Mouse (Mus musculus) midbrain, embryonic 15.5 days (tissue): Measurements from ENCODE around the gene Dync1i1. TPM values are rescaled to one million over a fixed set of nuclear protein-coding genes. Genes with fewer than 3 reads are reported as not detected.

ENCODE experiments used
- ATAC-seq: fragments of 200-750 bp; cut with Nextera tagmentation; replicated peaks from 2 replicates; pipeline ENCODE4 v1.8.0; 2017; ENCODE audit warnings: moderate TSS enrichment
- H3K27ac ChIP-seq: fragments of 300-500 bp; sonication (generic); 2 replicates; pipeline ENCODE4 v1.5.1; 2015; ENCODE audit warnings: mild to moderate bottlenecking, inconsistent platforms
- H3K27me3 ChIP-seq: fragments of 300-500 bp; sonication (generic); replicated peaks from 2 replicates; pipeline ENCODE4 v1.6.1; 2015; ENCODE audit warnings: inconsistent platforms
- H3K36me3 ChIP-seq: fragments of 300-500 bp; sonication (generic); replicated peaks from 2 replicates; pipeline ENCODE4 v1.6.1; 2015; ENCODE audit warnings: inconsistent platforms
- H3K4me1 ChIP-seq: fragments of 300-500 bp; sonication (generic); 2 replicates; pipeline ENCODE4 v1.6.1; 2015; ENCODE audit warnings: inconsistent platforms
- H3K4me2 ChIP-seq: fragments of 300-500 bp; sonication (generic); 2 replicates; pipeline ENCODE4 v1.6.1; 2015; ENCODE audit warnings: inconsistent platforms, mild to moderate bottlenecking, moderate library complexity
- H3K4me3 ChIP-seq: fragments of 300-500 bp; sonication (generic); 2 replicates; pipeline ENCODE4 v1.5.1; 2015; ENCODE audit warnings: mild to moderate bottlenecking, inconsistent platforms
- H3K9ac ChIP-seq: fragments of 300-500 bp; sonication (generic); 2 replicates; pipeline ENCODE4 v1.6.1; 2015; ENCODE audit warnings: mild to moderate bottlenecking, inconsistent platforms
- H3K9me3 ChIP-seq: fragments of 300-500 bp; sonication (generic); 2 replicates; pipeline ENCODE4 v1.6.1; 2016; ENCODE audit warnings: inconsistent platforms
- WGBS: fragments of 180-500 bp; shearing (Covaris S2); methylation state at CpG from one replicate; pipeline ENCODE4 v1.1.7; 2015; ENCODE audit warnings: mixed read lengths; 5-methylcytosine and 5-hydroxymethylcytosine counted together
- polyA plus RNA-seq: library from polyadenylated mRNA; unstranded; fragments of >200 nt; fragmentation: Nextera tagmentation; extraction: Ambion mirVana; gene quantifications from 2 replicates; pipeline ENCODE4 v1.2.1, GENCODE M21; 2015

Gene Dync1i1
- polyA plus RNA-seq, 1 experiment from 2014 or later, result 23.0 TPM

- Histone ChIP-seq H3K4me3 (no peak overlapping the region), H3K4me1 (no peaks in the 10 kb centered on the region), H3K9me3 (no peaks in the 10 kb centered on the region), H3K9ac (no peak overlapping the region), H3K27me3 (no peaks in the 10 kb centered on the region), H3K4me2 (no peak overlapping the region), H3K27ac (no peak overlapping the region), H3K36me3 (no peaks in the 10 kb centered on the region)
- ATAC-seq, result no peak
- WGBS, result 92% methylated on average over 3 of the region's 3 CpGs
Measured at GRCm38 (mm10) chr6:5961960-5962359, 236.5 kb downstream of the Dync1i1 start.

- no peaks in the 10 kb centered on the region for H3K36me3 ChIP-seq
- H3K27ac ChIP-seq, result no peak overlapping the region
- H3K9me3 ChIP-seq, result no peaks in the 10 kb centered on the region
- no peak overlapping the region for H3K9ac ChIP-seq
- H3K4me2 ChIP-seq, result no peak overlapping the region
- no peaks in the 10 kb centered on the region for H3K4me1 ChIP-seq
- H3K27me3 ChIP-seq, result no peaks in the 10 kb centered on the region
- no peak for ATAC-seq
- 93% methylated on average over 7 of the region's 7 CpGs for whole genome bisulfite sequencing
- H3K4me3 ChIP-seq, result no peak overlapping the region
Measured at GRCm38 (mm10) chr6:5966376-5966775, 240.9 kb downstream of the Dync1i1 start.

GRCm38 (mm10) chr6:5966806-5967445 is 241.5 kb downstream of the Dync1i1 start:
- Histone ChIP-seq H3K36me3 (no peaks in the 10 kb centered on the region), H3K4me1 (no peaks in the 10 kb centered on the region), H3K9me3 (no peaks in the 10 kb centered on the region), H3K4me3 (no peak overlapping the region), H3K4me2 (no peak overlapping the region), H3K27me3 (no peaks in the 10 kb centered on the region), H3K27ac (no peak overlapping the region), H3K9ac (no peak overlapping the region)
- 79% methylated on average over 8 of the region's 8 CpGs for WGBS
- no peak for ATAC-seq

GRCm38 (mm10) chr6:5967545-5967944 is 242.1 kb downstream of the Dync1i1 start:
- H3K4me2 ChIP-seq, result no peak overlapping the region
- 94% methylated on average over 4 of the region's 4 CpGs for WGBS

GRCm38 (mm10) chr6:5969613-5970012 is 244.2 kb downstream of the Dync1i1 start:
- Histone ChIP-seq H3K9me3 (no peaks in the 10 kb centered on the region), H3K36me3 (no peaks in the 10 kb centered on the region), H3K27ac (no peak overlapping the region), H3K4me3 (no peak overlapping the region), H3K27me3 (no peaks in the 10 kb centered on the region), H3K4me1 (no peaks in the 10 kb centered on the region), H3K9ac (no peak overlapping the region), H3K4me2 (no peak overlapping the region)
- ATAC-seq, result no peak
- 91% methylated on average over 8 of the region's 8 CpGs for WGBS

More at GRCm38 (mm10) chr6:5967545-5967944, 242.1 kb downstream of the Dync1i1 start:
- H3K9ac ChIP-seq, result no peak overlapping the region
- no peaks in the 10 kb centered on the region for H3K4me1 ChIP-seq
- H3K9me3 ChIP-seq, result no peaks in the 10 kb centered on the region
- H3K36me3 ChIP-seq, result no peaks in the 10 kb centered on the region
- no peak overlapping the region for H3K4me3 ChIP-seq
- no peak for ATAC-seq
- H3K27ac ChIP-seq, result no peak overlapping the region
- H3K27me3 ChIP-seq, result no peaks in the 10 kb centered on the region

- ATAC-seq, result no peak
- H3K4me3 ChIP-seq, result no peak overlapping the region
- H3K36me3 ChIP-seq, result no peaks in the 10 kb centered on the region
- no peaks in the 10 kb centered on the region for H3K9me3 ChIP-seq
- no peaks in the 10 kb centered on the region for H3K27me3 ChIP-seq
- no peak overlapping the region for H3K9ac ChIP-seq
- no peak overlapping the region for H3K27ac ChIP-seq
- H3K4me2 ChIP-seq, result no peak overlapping the region
- 73% methylated on average over 4 of the region's 4 CpGs for WGBS
- H3K4me1 ChIP-seq, result no peaks in the 10 kb centered on the region
Measured at GRCm38 (mm10) chr6:5976241-5976640, 250.8 kb downstream of the Dync1i1 start.

GRCm38 (mm10) chr6:5977238-5977920 is 251.9 kb downstream of the Dync1i1 start:
- no peak overlapping the region for H3K27ac ChIP-seq
- ATAC-seq, result no peak
- WGBS, result 76% methylated on average over 15 of the region's 15 CpGs

GRCm38 (mm10) chr6:5991243-5991642 is 265.8 kb downstream of the Dync1i1 start:
- 61% methylated on average over 6 of the region's 6 CpGs for WGBS
- Histone ChIP-seq H3K36me3 (no peaks in the 10 kb centered on the region), H3K27ac (peak overlapping the region; percentile 17; the same call in 1 of the 2 replicates), H3K4me2 (peak overlapping the region; percentile 33), H3K9ac (no peak overlapping the region), H3K4me3 (no peak overlapping the region), H3K4me1 (peaks cover 17% of the 10 kb centered on the region), H3K9me3 (no peaks in the 10 kb centered on the region), H3K27me3 (no peaks in the 10 kb centered on the region)
- ATAC-seq, result no peak

More at GRCm38 (mm10) chr6:5977238-5977920, 251.9 kb downstream of the Dync1i1 start:
- H3K4me3 ChIP-seq, result no peak overlapping the region
- no peaks in the 10 kb centered on the region for H3K27me3 ChIP-seq
- no peaks in the 10 kb centered on the region for H3K9me3 ChIP-seq
- no peak overlapping the region for H3K9ac ChIP-seq
- H3K4me2 ChIP-seq, result no peak overlapping the region
- H3K4me1 ChIP-seq, result no peaks in the 10 kb centered on the region
- H3K36me3 ChIP-seq, result no peaks in the 10 kb centered on the region

- H3K4me3 ChIP-seq, result no peak overlapping the region
- peak; percentile 77 for ATAC-seq
- H3K9ac ChIP-seq, result no peak overlapping the region
- no peaks in the 10 kb centered on the region for H3K36me3 ChIP-seq
- 37% methylated on average over 25 of the region's 25 CpGs for WGBS
- no peaks in the 10 kb centered on the region for H3K27me3 ChIP-seq
- H3K4me2 ChIP-seq, result peak overlapping the region; percentile 33
- peaks cover 17% of the 10 kb centered on the region for H3K4me1 ChIP-seq
- 0 out of 2 replicates have a peak overlapping the region, but pooled peaks have one; percentile 20 for H3K27ac ChIP-seq
- H3K9me3 ChIP-seq, result no peaks in the 10 kb centered on the region
Measured at GRCm38 (mm10) chr6:5991817-5992755, 266.6 kb downstream of the Dync1i1 start.

GRCm38 (mm10) chr6:5993056-5993455 is 267.6 kb downstream of the Dync1i1 start:
- Histone ChIP-seq H3K27me3 (no peaks in the 10 kb centered on the region), H3K9me3 (no peaks in the 10 kb centered on the region), H3K4me2 (0 out of 2 replicates have a peak overlapping the region, but pooled peaks have one; percentile 4), H3K27ac (no peak overlapping the region), H3K36me3 (no peaks in the 10 kb centered on the region), H3K4me1 (peaks cover 25% of the 10 kb centered on the region), H3K9ac (no peak overlapping the region), H3K4me3 (no peak overlapping the region)
- WGBS, result 32% methylated on average over 7 of the region's 7 CpGs
- peak; percentile 60; the same call in 1 of the 2 replicates for ATAC-seq

- Histone ChIP-seq H3K4me3 (no peak overlapping the region), H3K4me1 (peaks cover 14% of the 10 kb centered on the region), H3K9ac (no peak overlapping the region), H3K36me3 (no peaks in the 10 kb centered on the region), H3K27ac (no peak overlapping the region), H3K9me3 (no peaks in the 10 kb centered on the region), H3K27me3 (no peaks in the 10 kb centered on the region), H3K4me2 (no peak overlapping the region)
- 29% methylated on average over 6 of the region's 6 CpGs for WGBS
- 0 out of 2 replicates have a peak, but pooled peaks have one; percentile 38 for ATAC-seq
Measured at GRCm38 (mm10) chr6:5997535-5997934, 272.1 kb downstream of the Dync1i1 start.

GRCm38 (mm10) chr6:6002061-6002460 is 276.6 kb downstream of the Dync1i1 start:
- H3K36me3 ChIP-seq, result no peaks in the 10 kb centered on the region
- H3K9me3 ChIP-seq, result no peaks in the 10 kb centered on the region
- no peak overlapping the region for H3K9ac ChIP-seq
- H3K4me3 ChIP-seq, result no peak overlapping the region
- no peak for ATAC-seq
- WGBS, result 71% methylated on average over 3 of the region's 3 CpGs
- H3K27me3 ChIP-seq, result no peaks in the 10 kb centered on the region
- H3K4me1 ChIP-seq, result peaks cover 11% of the 10 kb centered on the region
- H3K27ac ChIP-seq, result no peak overlapping the region
- H3K4me2 ChIP-seq, result no peak overlapping the region
